Mouse (Mus musculus) hindbrain, embryonic 15.5 days (tissue): ENCODE measurements around the gene Lifr. TPM values are rescaled to one million over a fixed set of nuclear protein-coding genes. Genes with fewer than 3 reads are reported as not detected.

Experiments used
- ATAC-seq: fragments of 200-750 bp; cut with Nextera tagmentation; 2 replicates; pipeline ENCODE4 v1.8.0; 2017; ENCODE audit warnings: low read depth, moderate number of reproducible peaks, moderate TSS enrichment; ENCODE audit not compliant: low FRiP score
- H3K27ac ChIP-seq: fragments of 300-500 bp; sonication (generic); replicated peaks from 2 replicates; pipeline ENCODE4 v1.5.1; 2015; ENCODE audit warnings: mild to moderate bottlenecking, inconsistent platforms
- H3K27me3 ChIP-seq: fragments of 300-500 bp; sonication (generic); 2 replicates; pipeline ENCODE4 v1.6.1; 2015; ENCODE audit warnings: control low read depth, inconsistent platforms
- H3K36me3 ChIP-seq: fragments of 300-500 bp; sonication (generic); 2 replicates; pipeline ENCODE4 v1.6.1; 2015; ENCODE audit warnings: control low read depth, inconsistent platforms
- H3K4me1 ChIP-seq: fragments of 300-500 bp; sonication (generic); replicated peaks from 2 replicates; pipeline ENCODE4 v1.6.1; 2015; ENCODE audit warnings: control low read depth, inconsistent platforms
- H3K4me2 ChIP-seq: fragments of 300-500 bp; sonication (generic); 2 replicates; pipeline ENCODE4 v1.6.1; 2015; ENCODE audit warnings: moderate library complexity, mild to moderate bottlenecking, inconsistent platforms
- H3K4me3 ChIP-seq: fragments of 300-500 bp; sonication (generic); 2 replicates; pipeline ENCODE4 v1.5.1; 2015; ENCODE audit warnings: mild to moderate bottlenecking, inconsistent platforms
- H3K9ac ChIP-seq: fragments of 300-500 bp; sonication (generic); 2 replicates; pipeline ENCODE4 v1.6.1; 2015; ENCODE audit warnings: inconsistent platforms
- H3K9me3 ChIP-seq: fragments of 300-500 bp; sonication (generic); 2 replicates; pipeline ENCODE4 v1.6.1; 2016; ENCODE audit warnings: control low read depth, inconsistent platforms
- WGBS: fragments of 180-500 bp; shearing (Covaris S2); methylation state at CpG from one replicate; pipeline ENCODE4 v1.1.7; 2015; 5-methylcytosine and 5-hydroxymethylcytosine counted together
- polyA plus RNA-seq: library from polyadenylated mRNA; unstranded; fragments of >200 nt; fragmentation: Nextera tagmentation; extraction: Ambion mirVana; gene quantifications from 2 replicates; pipeline ENCODE4 v1.2.1, GENCODE M21; 2015

Lifr gene
- polyA plus RNA-seq, 1 experiment from 2014 or later = 18.3 TPM

GRCm38 (mm10) chr15:7149796-7150195, 59.4 kb downstream of the Lifr start:
- Histone ChIP-seq H3K27ac (no peak overlapping the region), H3K9me3 (no peaks in the 10 kb centered on the region), H3K4me1 (peaks cover 27% of the 10 kb centered on the region), H3K27me3 (no peaks in the 10 kb centered on the region), H3K4me2 (no peak overlapping the region), H3K9ac (no peak overlapping the region), H3K36me3 (no peaks in the 10 kb centered on the region), H3K4me3 (no peak overlapping the region)
- no peak for ATAC-seq
- 90% methylated on average over 18 of the region's 18 CpGs for WGBS

- H3K9ac ChIP-seq = no peak overlapping the region
- no peak overlapping the region for H3K4me3 ChIP-seq
- H3K27ac ChIP-seq = no peak overlapping the region
- H3K4me1 ChIP-seq = peaks cover 23% of the 10 kb centered on the region
- no peak overlapping the region for H3K4me2 ChIP-seq
- no peaks in the 10 kb centered on the region for H3K36me3 ChIP-seq
- no peaks in the 10 kb centered on the region for H3K9me3 ChIP-seq
- H3K27me3 ChIP-seq = no peaks in the 10 kb centered on the region
- no peak for ATAC-seq
- 89% methylated on average over 9 of the region's 9 CpGs for whole genome bisulfite sequencing
Observed at GRCm38 (mm10) chr15:7150591-7150990, 60.2 kb downstream of the Lifr start.

- no peaks in the 10 kb centered on the region for H3K36me3 ChIP-seq
- 60% methylated on average over 10 of the region's 10 CpGs for WGBS
- H3K9ac ChIP-seq = no peak overlapping the region
- no peak for ATAC-seq
- no peak overlapping the region for H3K27ac ChIP-seq
- H3K4me2 ChIP-seq = no peak overlapping the region
- no peaks in the 10 kb centered on the region for H3K27me3 ChIP-seq
- H3K4me3 ChIP-seq = no peak overlapping the region
- no peaks in the 10 kb centered on the region for H3K9me3 ChIP-seq
- peaks cover 15% of the 10 kb centered on the region for H3K4me1 ChIP-seq
Observed at GRCm38 (mm10) chr15:7152116-7152760, 61.8 kb downstream of the Lifr start.

GRCm38 (mm10) chr15:7154010-7154736, 63.8 kb downstream of the Lifr start:
- peak; percentile 39; the same call in 1 of the 2 replicates for ATAC-seq
- Histone ChIP-seq H3K27me3 (no peaks in the 10 kb centered on the region), H3K9ac (no peak overlapping the region), H3K4me3 (no peak overlapping the region), H3K4me1 (peaks cover 15% of the 10 kb centered on the region), H3K9me3 (no peaks in the 10 kb centered on the region), H3K4me2 (no peak overlapping the region), H3K27ac (no peak overlapping the region; the same call in 1 of the 2 replicates), H3K36me3 (no peaks in the 10 kb centered on the region)
- 69% methylated on average over 15 of the region's 15 CpGs for WGBS

- no peak for ATAC-seq
- WGBS = 61% methylated on average over 7 of the region's 7 CpGs
- H3K4me2 ChIP-seq = no peak overlapping the region
Observed at GRCm38 (mm10) chr15:7154737-7155090, 64.3 kb downstream of the Lifr start.

GRCm38 (mm10) chr15:7157658-7158057, 67.2 kb downstream of the Lifr start:
- Histone ChIP-seq H3K4me2 (no peak overlapping the region), H3K4me3 (no peak overlapping the region), H3K4me1 (peaks cover 15% of the 10 kb centered on the region), H3K9me3 (no peaks in the 10 kb centered on the region), H3K27me3 (no peaks in the 10 kb centered on the region), H3K27ac (no peak overlapping the region), H3K36me3 (peaks cover 11% of the 10 kb centered on the region; the same call in 1 of the 2 replicates), H3K9ac (no peak overlapping the region)
- ATAC-seq = no peak
- WGBS = 95% methylated on average over 6 of the region's 6 CpGs

More at GRCm38 (mm10) chr15:7154737-7155090, 64.3 kb downstream of the Lifr start:
- no peak overlapping the region for H3K4me3 ChIP-seq
- peaks cover 5% of the 10 kb centered on the region; the same call in 1 of the 2 replicates for H3K36me3 ChIP-seq
- H3K9ac ChIP-seq = no peak overlapping the region
- no peaks in the 10 kb centered on the region for H3K9me3 ChIP-seq
- no peaks in the 10 kb centered on the region for H3K27me3 ChIP-seq
- H3K27ac ChIP-seq = no peak overlapping the region
- peaks cover 15% of the 10 kb centered on the region for H3K4me1 ChIP-seq

GRCm38 (mm10) chr15:7159869-7160268, 69.5 kb downstream of the Lifr start:
- ATAC-seq = no peak
- Histone ChIP-seq H3K4me2 (no peak overlapping the region), H3K9me3 (no peaks in the 10 kb centered on the region), H3K4me1 (peaks cover 3% of the 10 kb centered on the region; the same call in 1 of the 2 replicates), H3K4me3 (no peak overlapping the region), H3K36me3 (peaks cover 11% of the 10 kb centered on the region; the same call in 1 of the 2 replicates), H3K27me3 (no peaks in the 10 kb centered on the region), H3K9ac (no peak overlapping the region), H3K27ac (no peak overlapping the region)
- 93% methylated on average over 9 of the region's 9 CpGs for WGBS

GRCm38 (mm10) chr15:7160321-7160720, 69.9 kb downstream of the Lifr start:
- no peak overlapping the region for H3K9ac ChIP-seq
- no peak for ATAC-seq
- WGBS = 83% methylated on average over 8 of the region's 8 CpGs
- no peak overlapping the region for H3K27ac ChIP-seq
- H3K27me3 ChIP-seq = no peaks in the 10 kb centered on the region
- no peak overlapping the region for H3K4me3 ChIP-seq
- H3K4me2 ChIP-seq = no peak overlapping the region
- H3K36me3 ChIP-seq = peaks cover 11% of the 10 kb centered on the region; the same call in 1 of the 2 replicates
- H3K4me1 ChIP-seq = no peaks in the 10 kb centered on the region
- H3K9me3 ChIP-seq = no peaks in the 10 kb centered on the region

GRCm38 (mm10) chr15:7163851-7164250, 73.4 kb downstream of the Lifr start:
- 77% methylated on average over 6 of the region's 6 CpGs for WGBS
- Histone ChIP-seq H3K4me2 (no peak overlapping the region), H3K4me1 (no peaks in the 10 kb centered on the region), H3K9me3 (no peaks in the 10 kb centered on the region), H3K4me3 (no peak overlapping the region), H3K36me3 (peaks cover 11% of the 10 kb centered on the region; the same call in 1 of the 2 replicates), H3K9ac (no peak overlapping the region), H3K27me3 (no peaks in the 10 kb centered on the region), H3K27ac (no peak overlapping the region)
- no peak for ATAC-seq

GRCm38 (mm10) chr15:7166735-7167134, 76.3 kb downstream of the Lifr start:
- H3K36me3 ChIP-seq = 0 out of 2 replicates have a peak, but pooled peaks cover 2% of the 10 kb centered on the region
- H3K4me3 ChIP-seq = no peak overlapping the region
- H3K27ac ChIP-seq = no peak overlapping the region
- WGBS = 95% methylated on average over 9 of the region's 9 CpGs
- no peaks in the 10 kb centered on the region for H3K4me1 ChIP-seq
- no peak overlapping the region for H3K4me2 ChIP-seq
- no peak for ATAC-seq
- H3K9ac ChIP-seq = no peak overlapping the region
- no peaks in the 10 kb centered on the region for H3K9me3 ChIP-seq
- no peaks in the 10 kb centered on the region for H3K27me3 ChIP-seq

GRCm38 (mm10) chr15:7167238-7167905, 77.0 kb downstream of the Lifr start:
- Histone ChIP-seq H3K9ac (no peak overlapping the region), H3K36me3 (no peaks in the 10 kb centered on the region), H3K4me2 (no peak overlapping the region), H3K4me3 (no peak overlapping the region), H3K27me3 (no peaks in the 10 kb centered on the region), H3K9me3 (no peaks in the 10 kb centered on the region), H3K27ac (no peak overlapping the region), H3K4me1 (no peaks in the 10 kb centered on the region)
- ATAC-seq = no peak
- WGBS = 95% methylated on average over 10 of the region's 10 CpGs

- H3K36me3 ChIP-seq = 0 out of 2 replicates have a peak, but pooled peaks cover 3% of the 10 kb centered on the region
- no peak overlapping the region for H3K27ac ChIP-seq
- 76% methylated on average over 11 of the region's 11 CpGs for WGBS
- H3K4me1 ChIP-seq = no peaks in the 10 kb centered on the region
- ATAC-seq = no peak
- H3K9ac ChIP-seq = no peak overlapping the region
- H3K9me3 ChIP-seq = no peaks in the 10 kb centered on the region
- H3K27me3 ChIP-seq = no peaks in the 10 kb centered on the region
- H3K4me2 ChIP-seq = no peak overlapping the region
- H3K4me3 ChIP-seq = no peak overlapping the region
Observed at GRCm38 (mm10) chr15:7167906-7168532, 77.6 kb downstream of the Lifr start.
